In the genomic region with DNA sequence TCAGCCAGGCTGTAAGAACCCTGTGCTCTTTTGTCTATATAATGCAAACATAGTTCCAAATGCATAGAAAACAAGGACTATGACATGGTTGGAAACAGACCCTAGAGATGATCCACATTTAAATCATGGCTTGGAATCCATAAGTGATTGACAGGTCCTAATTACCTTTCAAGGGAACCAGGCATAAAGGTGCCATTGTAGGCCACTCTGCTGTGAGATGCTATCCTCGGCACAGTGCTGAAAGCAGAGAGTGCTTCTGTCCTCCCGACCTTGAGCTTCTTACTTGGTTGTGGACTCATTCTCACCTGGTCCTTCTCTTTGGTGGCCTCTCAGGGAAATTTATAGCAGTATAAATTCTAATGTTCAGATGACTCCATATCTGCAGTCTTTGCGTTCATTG, we compare ENCODE assay signal across 17 mouse cellular contexts.
"Had no signal": no experiment of that assay in that cellular context is flagged by ENCODE, and none has a peak within 500 bp of the region (broad histone marks: within the 10 kb centered on the region; RNA-seq: fewer than 3 reads in every experiment).

No protein-coding gene starts in this region.

- H3K4me3 ChIP-seq: kidney, embryonic 15.5 days; left cerebral cortex, adult 2 months; liver, embryonic 13.5 days; myocyte; stomach, embryonic 15.5 days had no signal

- H3K36me3 ChIP-seq: liver, embryonic 13.5 days; stomach, embryonic 15.5 days had no signal

- H3K9ac ChIP-seq: kidney, embryonic 15.5 days; liver, embryonic 13.5 days; stomach, embryonic 15.5 days had no signal

- H3K27ac ChIP-seq: kidney, embryonic 15.5 days; left cerebral cortex, adult 2 months; liver, embryonic 13.5 days; stomach, embryonic 15.5 days had no signal

- H3K4me2 ChIP-seq: kidney, embryonic 15.5 days; liver, embryonic 13.5 days; stomach, embryonic 15.5 days had no signal

- ATAC-seq: midbrain, embryonic 16.5 days had no signal

- H3K9me3 ChIP-seq: stomach, embryonic 15.5 days had no signal

- H3K4me1 ChIP-seq: kidney, embryonic 15.5 days; liver, embryonic 13.5 days; stomach, embryonic 15.5 days had no signal

- DNase-seq: kidney, adult 8-10 months; kidney, postnatal 10 days; kidney, postnatal 36 days; layer of hippocampus, postnatal 36 days; liver, embryonic 13.5 days; lung, adult 2 months; lung, postnatal 14 days; lung, postnatal 4 days; right cerebral cortex, adult 18-20 months; right cerebral cortex, postnatal 14 days; right cerebral cortex, postnatal 4 days; thymus, postnatal 25 days had no signal

- H3K27me3 ChIP-seq: kidney, embryonic 15.5 days; liver, embryonic 13.5 days; stomach, embryonic 15.5 days had no signal
